Mouse (Mus musculus) thymus, adult 18-20 months (tissue): ENCODE data around the gene Otud7b.
"Not testable (repeated sequence)": the region's sequence is repeated elsewhere in the genome, so short reads cannot be mapped to it uniquely, and the experiment has no call there.

Experiments
- DNase-seq, 2 experiments: peaks; one replicate each; pipeline ENCODE4 v3.0.0; 2022; ENCODE audit warnings: mixed read lengths in 2 of 2

Gene Otud7b

DNA sequence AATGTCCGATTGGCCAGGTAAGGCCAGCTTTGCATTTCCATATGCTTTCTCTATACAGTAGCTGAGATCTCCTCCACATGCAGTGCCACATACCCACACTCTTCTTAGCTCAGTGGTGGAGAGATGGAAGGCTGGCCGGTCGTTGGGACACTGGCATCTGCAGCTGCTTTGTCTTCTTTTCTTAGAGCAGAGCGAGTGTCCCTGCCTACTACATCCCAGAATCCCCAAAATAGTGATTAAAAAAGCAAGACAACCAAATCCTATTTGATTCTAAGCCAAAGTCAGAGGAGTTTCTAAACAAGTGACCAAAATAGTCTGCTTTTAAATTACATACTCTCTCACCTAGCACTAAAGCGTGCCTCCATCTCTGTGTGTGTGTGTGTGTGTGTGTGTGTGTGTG is 48.3 kb downstream of the Otud7b start:
- no peak for DNase-seq

DNA sequence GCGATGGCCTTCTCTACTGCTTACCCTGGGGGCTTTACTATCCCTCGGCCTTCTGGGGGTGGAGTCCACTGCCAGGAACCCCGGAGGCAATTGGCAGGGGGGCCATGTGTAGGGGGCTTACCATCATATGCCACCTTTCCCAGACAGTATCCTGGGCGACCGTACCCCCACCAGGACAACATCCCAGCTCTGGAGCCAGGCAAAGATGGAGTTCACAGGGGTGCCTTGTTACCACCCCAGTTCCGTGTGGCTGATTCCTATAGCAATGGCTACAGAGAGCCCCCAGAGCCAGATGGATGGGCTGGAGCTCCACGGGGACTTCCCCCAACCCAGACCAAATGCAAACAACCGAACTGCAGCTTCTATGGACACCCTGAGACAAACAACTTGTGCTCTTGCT is 51.2 kb downstream of the Otud7b start:
- no peak for DNase-seq

DNA sequence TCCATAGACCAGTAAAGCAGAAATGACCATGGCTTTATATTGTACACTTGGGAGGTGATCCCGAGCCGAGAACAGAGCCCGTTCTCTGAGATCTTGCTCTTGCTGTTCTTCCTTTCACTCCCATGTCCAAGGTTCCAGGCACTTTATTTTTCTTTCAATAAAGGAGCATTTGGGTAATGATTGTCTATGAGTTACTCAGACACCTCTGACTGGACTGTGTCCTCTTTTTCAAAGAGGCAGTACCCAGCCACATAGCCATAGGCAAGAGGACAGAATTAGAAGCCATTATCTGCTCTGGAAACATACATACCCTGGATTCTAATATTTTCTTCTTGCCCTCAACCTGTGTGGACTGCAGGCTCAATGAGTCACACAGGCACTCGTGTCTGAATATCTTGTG is 55.5 kb downstream of the Otud7b start:
- no peak for DNase-seq

DNA sequence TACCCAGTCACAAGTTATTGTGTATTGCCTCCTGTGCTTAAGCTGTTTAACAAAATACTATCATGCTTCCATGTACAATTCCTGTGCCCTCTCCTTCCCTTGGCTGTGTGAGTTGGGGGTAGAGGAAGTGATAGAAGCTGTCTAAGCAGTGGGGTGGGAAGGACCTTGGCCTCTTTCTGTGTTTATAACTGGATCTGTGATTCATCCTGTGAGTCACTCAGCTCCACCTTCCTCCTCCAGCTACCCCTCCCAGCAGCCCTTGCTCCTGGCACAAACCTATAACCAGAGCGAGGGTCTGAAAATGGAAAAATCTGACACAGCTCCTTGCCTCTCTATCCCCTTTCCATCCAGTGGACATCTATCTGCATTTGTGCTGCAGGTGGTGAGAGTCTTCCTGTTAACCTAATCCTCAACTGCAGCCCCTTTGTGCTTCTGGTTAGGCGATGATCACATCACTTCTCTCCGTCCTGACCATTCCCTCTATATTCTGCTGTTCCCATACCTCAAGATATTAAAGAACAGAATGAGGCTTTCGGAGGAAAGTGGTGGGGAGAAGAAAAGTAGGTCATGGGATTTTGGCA is 56.0 kb downstream of the Otud7b start:
- DNase-seq = no peak

DNA sequence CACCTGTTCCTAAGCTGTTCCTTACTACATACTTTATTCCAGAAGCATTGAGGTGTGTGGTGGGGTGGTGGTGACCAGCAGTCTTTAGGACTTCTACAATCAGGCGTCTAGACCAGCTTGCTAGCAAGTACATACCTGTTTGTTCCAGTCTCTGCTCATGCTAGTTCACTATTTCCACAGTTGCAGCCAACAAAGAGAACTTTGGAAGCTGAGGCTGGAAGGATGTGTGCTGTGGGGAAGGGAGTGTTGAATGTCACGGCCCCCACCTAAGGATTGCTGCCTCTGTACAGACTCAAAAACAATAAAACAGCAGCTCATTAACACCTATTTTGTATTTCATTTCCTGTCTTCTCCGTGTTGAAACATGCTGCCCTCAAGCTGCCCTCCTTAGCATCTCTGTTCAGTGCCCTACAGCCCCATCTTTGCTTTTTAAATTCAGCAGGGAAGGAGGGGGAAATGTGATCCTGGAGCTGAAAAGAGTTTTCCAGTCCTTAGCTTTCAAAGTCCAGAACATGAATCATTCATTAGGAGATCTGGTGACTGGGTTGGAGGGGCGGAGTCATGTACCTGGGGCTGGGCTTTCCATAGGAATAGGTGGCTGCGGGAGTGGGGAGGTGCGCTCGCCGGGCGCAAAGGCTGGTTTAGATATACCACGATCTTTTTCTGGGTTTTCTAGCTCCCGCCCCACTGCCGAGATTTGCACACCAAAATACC is 56.6 kb downstream of the Otud7b start:
- DNase-seq = no peak

DNA sequence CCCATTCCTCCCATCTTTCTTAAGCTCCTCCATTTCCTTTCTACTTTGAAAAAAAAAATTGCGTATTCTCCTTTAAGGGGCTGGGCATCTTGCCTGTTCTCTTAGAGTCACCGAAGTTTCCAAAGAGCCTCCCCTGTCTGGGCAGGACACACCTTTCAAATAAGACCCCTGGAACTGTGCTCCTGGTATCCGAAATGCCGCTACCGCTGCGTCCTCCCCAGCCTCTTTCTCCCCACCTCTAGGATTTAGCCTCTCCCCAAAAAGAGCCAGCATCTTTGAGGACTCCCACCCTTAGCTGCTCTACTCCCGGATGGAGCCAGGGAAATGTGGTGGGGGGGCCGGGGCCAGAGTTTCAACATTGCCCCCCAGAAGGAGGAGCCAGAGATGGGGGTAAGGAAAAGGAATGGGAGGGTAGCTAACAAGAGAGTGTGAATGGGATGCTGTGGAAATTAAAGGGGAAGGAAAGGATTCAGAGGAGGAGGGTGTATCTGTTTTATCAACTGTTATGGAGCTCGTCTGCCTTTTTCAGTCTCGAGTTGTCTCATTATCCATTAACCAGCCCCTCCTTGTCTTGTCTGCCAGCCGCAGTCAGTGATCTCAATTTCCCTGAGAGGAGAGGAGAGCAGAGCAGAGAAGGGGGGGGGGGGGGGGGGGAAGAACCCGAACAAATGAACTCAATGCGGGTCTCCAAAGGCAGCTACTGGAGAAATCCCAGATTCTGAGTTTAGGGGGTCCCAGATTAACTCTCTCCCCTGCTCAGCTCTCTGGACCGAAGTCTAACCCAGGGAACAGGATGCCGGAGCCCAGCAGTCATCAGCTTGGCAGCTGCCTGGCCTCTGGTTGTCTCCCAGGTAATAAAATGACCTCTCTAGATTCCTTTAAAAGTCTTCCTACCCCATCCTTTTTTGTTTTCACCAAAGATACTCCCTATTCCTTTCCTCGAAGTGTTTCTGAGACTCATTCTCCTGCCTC is 57.8 kb downstream of the Otud7b start, which contains the start of gene Mtmr11:
Gene Mtmr11, plus strand, starts transcription at position 136 of the 972 bp plus-strand sequence.
- no peak for DNase-seq

DNA sequence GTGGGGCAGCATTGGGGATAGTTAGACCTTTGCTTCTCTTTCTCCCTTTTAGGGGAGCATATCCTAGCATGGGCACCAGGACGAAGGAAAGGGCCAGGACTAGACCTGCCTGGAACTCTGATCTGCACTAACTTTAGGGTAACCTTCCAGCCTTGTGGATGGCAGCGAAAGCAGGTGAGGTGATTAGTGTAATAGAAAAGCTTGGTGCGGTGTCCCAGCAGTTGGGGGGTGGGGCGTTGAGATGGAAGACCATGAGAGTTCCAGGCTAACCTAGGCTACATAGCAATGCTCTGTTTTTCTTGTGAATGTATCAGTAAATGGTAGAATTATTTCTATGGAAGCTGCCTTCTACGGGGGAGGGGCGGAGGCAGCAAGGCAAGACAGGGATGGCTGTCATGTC is 58.7 kb downstream of the Otud7b start:
- no peak for DNase-seq

DNA sequence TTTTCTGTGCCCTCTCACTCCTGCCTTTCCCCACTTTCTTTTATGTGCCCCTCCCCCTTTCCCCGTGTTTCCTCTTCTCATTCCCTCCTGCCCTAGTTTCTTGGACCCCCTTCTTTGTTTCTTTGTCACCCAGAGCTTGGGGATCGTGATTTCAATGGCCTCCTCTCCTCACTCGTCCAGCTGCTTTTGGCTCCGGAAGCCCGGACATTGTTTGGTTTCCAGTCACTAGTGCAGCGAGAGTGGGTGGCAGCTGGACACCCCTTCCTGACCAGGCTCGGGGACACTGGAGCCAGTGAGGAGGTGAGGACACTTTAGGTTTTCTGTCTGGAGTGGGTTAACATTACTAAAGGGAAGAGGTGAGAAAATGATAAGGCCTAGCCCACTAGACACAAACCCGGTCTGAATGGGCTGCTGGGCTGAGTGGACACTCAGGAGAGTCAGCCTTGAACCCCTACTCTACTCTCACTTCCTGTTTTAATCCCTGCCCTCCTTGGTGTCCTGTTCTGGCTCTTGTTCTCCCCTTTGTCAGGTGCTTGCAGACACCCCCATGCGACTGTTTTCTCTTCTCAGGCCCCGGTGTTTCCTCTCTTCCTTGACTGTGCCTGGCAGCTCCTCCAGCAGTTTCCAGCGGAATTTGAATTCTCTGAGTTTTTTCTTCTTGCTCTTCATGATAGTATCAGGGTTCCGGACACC is 64.3 kb downstream of the Otud7b start:
- no peak for DNase-seq

DNA sequence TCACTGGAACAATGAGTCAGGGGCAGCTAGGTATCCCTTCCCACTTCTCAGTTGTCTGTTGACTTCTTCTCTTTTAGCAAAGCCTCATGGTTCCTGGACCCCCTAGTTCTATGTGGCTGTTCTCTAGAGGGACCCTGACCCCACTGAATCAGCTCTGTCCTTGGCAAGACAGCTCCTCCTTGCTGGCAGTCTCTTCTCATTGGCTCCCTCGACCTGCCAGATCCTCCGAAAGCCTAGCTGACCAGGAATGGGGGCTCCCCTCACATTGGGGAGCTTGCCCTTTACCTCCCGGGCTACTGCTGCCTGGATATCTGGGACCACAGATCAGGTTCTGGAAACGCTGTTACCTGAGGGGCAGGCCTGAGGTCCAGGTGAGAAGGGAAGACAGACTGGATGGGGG is 65.9 kb downstream of the Otud7b start:
- DNase-seq = no peak

DNA sequence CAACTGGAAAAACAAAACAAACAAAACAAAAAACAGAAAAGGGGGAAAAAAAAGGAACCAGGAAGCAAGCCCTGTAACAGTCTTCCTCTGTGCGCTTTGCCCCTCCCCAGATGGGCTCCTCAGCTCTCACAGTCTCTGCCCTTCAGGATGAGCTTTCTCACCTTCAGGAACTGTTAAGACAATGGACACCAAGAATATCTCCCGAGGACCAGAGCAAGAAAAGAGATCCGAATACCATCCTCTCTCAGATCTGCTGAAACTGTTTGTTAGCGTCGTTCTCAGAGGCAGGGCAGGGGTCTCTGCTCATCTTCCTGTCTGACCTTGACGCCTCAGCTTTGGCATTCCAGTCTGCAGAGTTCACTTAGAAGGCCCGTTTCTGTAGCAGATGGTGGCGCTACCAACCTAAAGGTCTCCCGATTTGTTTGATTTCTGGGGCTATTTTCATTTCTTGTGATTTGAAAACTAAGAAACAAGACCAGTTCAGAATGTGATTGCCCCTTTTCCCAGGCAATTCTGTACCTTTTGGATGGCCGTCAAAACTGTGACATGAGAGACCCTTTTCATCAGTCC is 66.7 kb downstream of the Otud7b start:
- DNase-seq = no peak

DNA sequence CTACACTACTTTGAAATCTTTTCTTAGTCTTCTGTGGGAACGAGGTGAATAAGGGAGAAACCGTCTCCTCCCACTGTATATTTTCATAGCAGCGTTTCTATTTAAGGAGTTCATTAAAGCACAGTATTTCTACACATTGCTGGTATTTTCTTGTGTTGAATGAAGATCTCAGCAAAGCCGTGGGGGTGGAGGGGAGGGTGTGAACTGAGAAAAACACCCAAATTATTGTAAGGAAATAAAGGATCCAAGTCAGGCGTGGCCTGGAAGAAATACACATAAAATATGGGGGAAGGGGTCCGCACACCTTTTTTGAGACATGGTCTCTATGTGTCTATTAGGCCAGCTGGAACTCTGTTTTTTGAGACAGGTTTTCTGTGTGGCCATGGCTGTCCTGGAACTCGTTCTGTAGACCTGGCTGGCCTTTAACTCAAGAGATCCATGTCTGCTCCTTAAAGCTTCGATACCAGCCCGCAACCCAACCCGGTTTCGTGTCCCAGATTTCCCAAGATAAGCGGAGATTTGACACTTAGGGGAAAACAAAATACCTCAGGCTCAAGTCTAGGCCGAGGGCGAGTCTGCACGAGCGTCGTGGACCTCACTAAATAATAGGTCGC is 67.4 kb downstream of the Otud7b start:
- no peak for DNase-seq

DNA sequence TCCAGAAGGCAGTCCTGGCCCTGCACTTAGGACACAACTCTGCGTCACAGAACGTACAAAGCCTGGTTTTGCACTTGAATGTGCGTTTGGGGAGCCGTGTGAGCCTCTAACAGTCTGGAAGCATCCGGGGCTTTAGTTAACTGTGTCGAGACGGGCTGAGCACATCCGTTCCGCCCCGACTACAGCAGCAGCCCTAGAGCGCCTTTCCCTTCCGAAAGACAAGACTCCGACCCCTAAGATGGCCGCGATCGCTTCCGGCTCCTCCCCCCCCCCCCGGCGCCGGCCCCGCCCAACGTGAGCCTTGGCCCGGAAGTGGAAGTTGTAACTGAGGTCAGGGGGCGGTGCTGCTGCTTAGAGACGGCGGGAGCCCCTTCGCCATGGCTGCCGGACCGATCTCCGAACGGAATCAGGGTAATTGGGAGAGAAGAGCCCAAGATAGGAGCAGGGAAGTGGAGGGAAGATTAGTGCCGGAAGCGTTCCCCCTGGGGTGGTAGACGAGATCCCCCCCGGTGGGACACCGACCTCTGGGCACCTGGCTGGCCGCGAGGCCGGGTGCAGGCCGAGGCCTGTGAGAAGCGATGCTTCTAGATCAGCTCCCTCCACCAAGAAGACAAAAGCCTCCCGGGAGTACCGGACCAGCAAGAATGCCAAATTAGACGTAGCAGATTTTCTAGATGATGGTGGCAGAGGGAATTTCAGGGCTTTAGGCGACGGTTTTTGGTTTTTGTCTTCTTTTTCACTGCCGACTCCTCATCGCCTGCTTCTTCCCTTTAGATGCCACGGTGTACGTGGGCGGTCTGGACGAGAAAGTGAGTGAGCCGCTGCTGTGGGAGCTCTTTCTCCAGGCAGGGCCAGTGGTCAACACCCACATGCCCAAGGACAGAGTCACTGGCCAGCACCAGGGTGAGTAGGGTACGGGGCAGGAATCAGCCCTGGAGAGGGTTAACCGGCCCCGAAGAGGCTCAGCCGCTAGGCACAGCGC is 68.2 kb downstream of the Otud7b start, which contains the start of gene Sf3b4:
Gene Sf3b4, plus strand, starts transcription at position 136 of the 982 bp plus-strand sequence.
- peak; percentile 77 to 87 for DNase-seq

DNA sequence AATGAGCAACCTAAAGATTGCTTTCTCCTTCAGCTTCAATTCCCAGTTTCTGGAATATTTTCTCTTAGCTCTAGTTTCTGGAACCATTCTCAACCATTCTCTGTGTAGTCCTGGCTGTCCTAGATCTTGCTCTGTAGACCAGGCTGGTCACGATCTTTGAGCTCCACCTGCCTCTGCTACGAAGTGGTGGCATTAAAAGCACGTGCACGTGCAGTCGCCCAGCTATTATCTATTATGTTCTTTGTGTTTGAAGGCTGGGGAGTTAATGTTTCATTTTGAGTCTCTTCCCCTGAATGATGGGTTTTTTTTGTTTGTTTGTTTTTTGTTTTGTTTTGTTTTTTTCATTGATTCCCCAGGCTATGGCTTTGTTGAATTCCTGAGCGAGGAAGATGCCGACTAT is 68.9 kb downstream of the Otud7b start:
- no peak for DNase-seq

DNA sequence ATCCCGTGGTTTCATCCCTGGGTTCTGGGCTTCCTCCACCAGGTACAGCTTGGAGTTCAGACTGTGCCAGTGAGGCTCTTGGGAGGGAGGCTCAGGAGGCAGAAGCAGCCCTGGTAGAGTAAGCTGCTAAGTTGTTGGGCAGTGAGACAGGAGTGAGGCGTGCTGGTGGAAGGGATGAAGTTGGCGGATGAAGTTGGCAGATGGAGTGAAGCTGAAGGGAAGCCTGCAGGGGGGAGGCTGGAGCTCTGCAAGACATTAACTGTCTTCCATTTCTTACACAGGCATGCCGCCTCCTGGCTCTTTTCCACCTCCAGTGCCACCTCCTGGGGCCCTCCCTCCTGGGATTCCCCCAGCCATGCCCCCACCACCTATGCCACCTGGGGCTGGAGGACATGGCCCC is 69.7 kb downstream of the Otud7b start:
- DNase-seq = not testable (repeated sequence)

DNA sequence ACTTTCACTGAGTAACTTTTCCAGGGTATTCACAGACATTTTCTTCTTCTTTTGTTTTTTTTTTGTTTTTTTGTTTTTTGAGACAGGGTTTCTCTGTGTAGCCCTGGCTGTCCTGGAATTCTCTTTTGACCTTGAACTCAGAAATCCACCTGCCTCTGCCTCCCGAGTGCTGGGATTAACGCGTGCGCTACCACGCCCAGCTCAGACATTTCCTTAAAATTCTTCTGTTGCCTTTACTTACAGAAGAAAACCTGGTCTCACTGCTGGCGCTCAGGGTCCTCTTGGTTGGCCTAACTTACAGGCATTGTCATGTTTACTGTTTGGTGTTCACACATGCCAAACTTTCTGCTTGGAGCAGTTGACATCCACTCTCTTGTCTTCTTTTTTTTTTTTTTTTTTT is 70.9 kb downstream of the Otud7b start:
- no peak for DNase-seq

DNA sequence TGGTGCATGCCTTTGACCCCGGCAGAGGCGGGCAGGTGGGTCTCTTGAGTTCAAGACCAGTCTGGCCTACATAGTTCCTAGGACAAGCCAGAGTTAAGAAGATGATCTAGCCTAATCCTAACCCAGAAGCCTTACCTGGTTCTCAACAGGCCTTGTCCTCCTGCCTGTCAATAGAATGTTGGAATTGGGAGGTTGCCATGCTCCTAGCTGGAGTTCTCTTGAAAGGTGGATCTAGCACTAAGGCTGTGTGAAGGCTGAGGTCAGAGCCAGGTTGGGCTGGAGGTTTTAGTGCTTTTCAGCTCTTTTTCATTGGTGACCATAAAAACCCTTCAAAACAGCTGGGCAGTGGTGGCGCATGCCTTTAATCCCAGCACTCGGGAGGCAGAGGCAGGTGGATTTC is 74.1 kb downstream of the Otud7b start:
- DNase-seq = no peak

DNA sequence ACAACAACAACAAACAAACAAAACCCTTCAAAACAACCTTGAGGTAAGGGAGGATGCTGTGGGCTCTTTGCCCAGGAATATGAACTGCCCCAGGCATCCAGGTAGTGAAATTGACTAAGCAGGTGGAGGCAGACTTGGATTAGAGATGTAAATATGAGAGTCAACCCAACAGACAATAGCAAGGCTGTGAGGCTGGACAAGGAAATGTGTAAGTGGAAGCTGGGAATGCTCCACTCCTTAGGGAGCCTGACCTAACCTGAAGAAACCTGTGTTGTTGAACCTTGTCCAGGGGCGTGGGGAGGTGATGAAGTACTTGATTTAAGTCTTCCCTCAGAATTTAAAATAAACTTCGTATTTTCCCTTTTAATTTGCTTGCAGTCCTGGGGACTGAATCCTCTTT is 74.6 kb downstream of the Otud7b start:
- DNase-seq = no peak

DNA sequence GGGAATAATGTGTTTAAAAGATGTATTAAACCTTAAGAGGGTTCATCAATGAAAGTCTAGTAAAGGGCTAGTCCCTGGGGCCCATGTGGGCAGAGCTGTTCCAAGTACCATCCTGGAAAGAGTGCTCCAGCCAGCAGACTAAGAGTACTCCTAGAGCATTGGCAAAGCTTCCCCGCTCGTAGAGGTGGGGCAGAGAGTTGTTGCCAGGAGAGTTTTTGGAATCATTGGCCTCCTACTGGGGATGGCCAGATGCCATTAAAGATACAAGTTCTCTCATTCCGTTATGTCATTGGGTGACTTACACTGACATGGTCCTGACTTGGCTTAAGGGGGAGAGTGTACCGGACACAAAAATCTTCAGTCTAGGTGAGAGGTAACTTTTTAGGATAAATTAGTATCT is 75.2 kb downstream of the Otud7b start:
- no peak for DNase-seq

DNA sequence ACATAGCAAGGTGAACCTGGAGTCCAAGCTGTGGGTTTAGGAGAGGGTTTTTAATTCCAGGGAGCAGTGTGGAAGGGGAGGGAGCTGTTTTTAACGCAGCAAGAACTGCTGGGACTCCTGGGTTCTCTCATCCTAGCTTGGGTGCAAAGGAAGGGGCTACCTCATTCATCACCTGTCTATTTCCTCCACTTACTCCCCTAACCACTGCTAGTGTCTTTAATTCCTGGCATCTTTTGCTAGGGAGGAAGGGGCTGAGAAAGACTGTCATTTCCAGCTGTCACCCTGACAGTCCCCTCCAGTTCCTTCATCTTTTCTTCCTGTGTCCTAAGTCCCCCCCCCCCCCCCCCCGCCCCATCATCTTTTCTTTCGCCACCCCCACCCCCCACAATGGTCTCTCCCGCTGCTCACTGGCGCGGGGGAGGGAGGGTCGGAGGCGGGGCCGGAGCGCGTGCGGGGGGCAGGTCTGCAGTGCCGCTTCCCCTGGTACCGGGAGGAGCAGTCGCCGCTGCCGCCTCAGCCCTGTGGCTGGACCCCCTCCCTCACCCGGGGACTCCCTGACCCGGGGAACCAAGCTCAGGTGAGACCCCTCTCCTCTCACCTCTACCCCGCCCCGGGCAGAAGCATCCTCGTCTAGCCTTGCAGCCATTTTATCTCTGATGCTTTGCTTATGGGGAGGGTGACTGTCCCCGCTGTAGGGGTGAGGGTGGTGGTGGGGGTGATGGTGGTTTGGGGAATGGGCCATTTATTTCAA is 76.6 kb downstream of the Otud7b start, which contains the start of gene Sv2a:
Gene Sv2a, plus strand, starts transcription at position 425 of the 751 bp plus-strand sequence.
- no peak for DNase-seq
